Mouse (Mus musculus): ENCODE results near the gene Grm4.

- TF ChIP-seq POLR2A (IDR thresholded peaks at IDR 0.05; ENCODE audit: borderline replicate concordance, control insufficient read depth, low read depth, low read length), result no peak
- no peak for TF ChIP-seq CTCF (IDR thresholded peaks at IDR 0.05; ENCODE audit: control insufficient read depth, insufficient read depth, low read length)
These were observed 23.4 kb downstream of the Grm4 start for GRCm38 (mm10) chr17:27497798-27498197.
